Mouse (Mus musculus) gastrocnemius, postnatal 10 days (tissue): Measurements from ENCODE around the gene Zfp839. TPM values are rescaled to one million over a fixed set of nuclear protein-coding genes. Genes with fewer than 3 reads are reported as not detected.

Source experiments
- DNase-seq: peaks from one replicate; pipeline ENCODE4 v3.0.0; 2021; ENCODE audit warnings: mixed read lengths
- total RNA-seq, 2 experiments: library from RNA; stranded (reverse); gene quantifications; 2 replicates each; pipeline ENCODE4 v1.2.3; 2021

Gene Zfp839
- total RNA-seq, 2 experiments from 2014 or later: 5.0 to 6.4 TPM

DNA sequence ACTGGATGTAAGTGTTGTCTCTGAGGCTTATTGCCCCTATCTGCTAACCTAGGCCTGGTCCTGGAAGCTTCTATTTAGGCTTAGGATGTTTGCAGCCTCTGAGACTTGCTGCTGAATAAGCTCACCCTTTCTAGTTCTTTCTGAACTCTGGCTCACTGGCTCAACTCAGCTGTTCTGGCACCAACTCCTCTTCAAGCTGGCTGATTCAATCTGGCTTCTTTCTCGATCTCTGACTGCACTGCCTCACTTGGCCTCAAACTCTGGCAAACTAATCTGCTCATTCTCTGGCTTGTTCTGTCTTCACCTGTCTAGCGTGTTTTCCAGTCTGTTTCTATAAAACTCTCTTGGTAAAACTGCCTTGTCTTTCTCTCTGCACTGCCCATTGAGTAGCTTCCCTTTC lies 25.3 kb downstream of the Zfp839 start:
- no peak for DNase-seq

DNA sequence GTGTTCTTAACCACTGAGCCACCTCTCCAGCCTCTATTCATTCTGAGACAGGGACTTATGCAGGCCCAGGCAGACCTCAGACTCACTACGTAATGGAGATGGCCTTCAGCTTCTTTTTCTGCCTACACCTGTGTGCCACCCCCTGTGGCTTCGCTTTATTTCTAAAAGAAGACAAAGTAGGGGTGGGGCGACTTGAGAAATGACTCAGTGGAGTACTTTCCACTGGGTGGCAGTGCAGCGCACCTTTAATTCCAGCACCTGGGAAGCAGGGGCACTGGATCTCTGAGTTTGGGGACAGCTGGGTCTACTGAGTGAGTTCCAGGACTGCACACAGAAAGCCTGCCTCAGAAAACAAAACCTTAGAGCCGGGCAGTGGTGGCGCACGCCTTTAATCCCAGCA lies 32.2 kb downstream of the Zfp839 start:
- DNase-seq: no peak

DNA sequence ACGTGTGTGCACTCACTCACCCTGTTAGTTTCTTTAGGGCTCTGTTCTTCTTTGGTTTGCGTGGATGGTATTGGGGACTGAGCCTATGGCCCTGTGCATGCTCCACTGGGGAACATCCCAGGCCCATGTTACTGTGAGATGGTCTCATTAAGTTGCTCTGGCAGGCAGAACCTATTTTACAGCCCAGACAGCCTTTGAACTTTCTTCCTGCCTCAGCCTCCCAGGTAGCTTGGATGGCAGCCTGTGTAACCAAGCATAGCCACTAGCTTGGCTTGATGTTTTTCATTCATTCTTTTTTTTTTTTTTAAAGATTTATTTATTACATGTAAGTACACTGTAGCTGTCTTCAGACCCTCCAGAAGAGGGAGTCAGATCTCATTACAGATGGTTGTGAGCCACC lies 35.2 kb downstream of the Zfp839 start:
- DNase-seq: no peak

DNA sequence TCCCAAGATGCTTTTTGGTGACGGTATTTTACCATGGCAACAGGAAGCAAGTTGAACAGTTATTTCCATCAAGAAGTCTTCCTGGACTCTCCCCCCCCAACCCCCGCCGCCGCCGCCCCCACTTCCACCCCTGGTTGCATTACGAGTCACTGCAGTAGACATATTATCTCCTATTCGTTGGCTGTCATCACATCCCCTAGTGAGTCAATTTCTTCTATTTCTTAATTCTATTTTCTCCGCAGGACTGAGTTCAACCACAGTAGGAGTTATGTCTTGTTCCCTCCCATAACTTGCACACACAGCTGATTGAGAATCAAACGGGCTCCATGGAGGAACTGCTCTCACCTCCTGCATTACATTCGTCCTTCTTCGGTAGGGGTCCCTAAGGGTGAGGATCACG lies 38.1 kb downstream of the Zfp839 start:
- DNase-seq: no peak

DNA sequence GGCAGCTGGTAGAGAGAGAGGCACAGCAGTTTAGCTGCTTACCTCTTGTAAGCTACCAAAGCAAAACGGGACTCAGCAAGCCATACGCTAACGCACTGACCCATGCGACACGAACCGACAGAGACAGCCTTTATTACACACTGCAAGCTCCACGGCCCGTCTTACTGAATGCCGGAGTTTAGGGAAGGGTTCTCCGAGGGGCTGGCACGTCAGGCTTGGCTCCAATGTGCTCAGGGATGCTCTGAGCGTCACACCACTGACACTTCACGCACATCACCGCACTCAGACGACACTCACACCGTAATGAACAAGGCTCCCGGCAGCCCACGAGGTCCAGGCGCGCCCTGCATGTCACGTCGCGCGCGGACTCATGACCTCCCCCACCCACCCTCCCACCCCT lies 38.6 kb downstream of the Zfp839 start:
- no peak for DNase-seq

DNA sequence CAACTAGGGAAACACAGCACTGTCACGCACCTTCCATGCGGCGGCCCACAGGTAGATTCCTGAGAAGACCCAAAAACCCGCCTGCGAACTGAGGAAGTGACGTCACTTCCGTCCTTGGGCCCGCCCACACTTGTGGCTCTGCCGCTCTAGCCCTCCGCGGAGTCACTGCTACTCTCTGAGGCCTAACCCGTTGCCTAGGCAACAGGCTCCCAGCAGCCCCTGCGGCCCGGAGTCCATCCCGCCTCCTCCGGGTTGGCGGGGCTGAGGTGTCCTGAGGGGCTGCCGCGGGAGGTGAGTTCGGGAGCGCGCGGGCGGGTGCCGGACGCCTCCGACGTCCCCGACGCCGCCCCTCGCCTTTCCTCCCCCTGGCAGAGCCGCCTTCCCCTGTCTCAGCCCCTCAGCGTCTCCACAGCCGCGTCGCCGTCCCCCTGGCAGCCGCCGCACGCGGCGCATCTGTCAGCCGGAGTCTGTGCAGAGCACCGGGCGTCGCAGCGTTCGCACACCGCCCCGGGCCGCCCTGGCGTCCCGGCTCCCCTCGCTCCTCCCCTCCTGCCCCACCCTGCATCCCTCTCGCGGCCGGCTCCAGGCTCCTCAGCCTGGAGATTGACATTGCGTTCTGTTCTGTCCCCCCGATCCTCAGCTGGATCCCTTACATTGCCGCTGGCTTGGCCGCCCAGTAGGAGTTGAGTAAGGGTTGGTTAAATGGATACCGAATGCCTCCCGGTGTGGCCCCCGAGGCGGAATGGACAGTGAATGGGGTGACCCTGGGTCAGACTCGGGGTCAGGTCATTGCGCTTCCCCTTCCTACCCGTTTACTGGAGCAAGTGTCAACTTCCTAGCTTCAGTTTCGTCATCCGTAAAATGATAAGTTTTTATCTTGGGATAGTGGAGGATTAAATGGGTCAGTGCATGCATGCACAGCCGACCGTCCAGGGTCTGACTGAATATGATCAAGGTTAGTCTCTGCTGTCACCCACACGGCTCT lies 39.3 kb downstream of the Zfp839 start, which contains the start of the genes Cinp and Tecpr2:
TSS of gene Cinp (minus strand) at position 110 of the 985 bp plus-strand sequence.
TSS of gene Tecpr2 (plus strand) at position 229 of the 985 bp plus-strand sequence.
- DNase-seq: peak; percentile 91

DNA sequence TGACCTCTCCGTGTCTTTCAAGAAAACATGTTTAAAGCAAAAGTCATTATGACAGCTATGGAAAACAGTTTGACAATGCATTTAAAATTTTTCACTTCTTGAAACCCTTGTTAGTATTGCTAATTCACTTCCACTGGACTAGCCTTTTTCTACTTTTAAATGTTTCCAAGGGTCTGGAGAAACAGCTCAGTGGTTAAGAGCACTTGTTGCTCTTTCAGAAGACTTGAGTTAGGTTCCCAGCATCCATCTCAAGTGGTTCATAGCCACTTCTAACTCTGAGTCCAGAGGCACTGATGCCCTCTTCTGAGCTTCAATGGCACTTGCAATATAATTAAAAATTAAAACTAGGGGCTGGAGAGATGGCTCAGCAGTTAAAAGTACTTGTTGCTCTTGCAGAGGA lies 41.8 kb downstream of the Zfp839 start:
- no peak for DNase-seq

DNA sequence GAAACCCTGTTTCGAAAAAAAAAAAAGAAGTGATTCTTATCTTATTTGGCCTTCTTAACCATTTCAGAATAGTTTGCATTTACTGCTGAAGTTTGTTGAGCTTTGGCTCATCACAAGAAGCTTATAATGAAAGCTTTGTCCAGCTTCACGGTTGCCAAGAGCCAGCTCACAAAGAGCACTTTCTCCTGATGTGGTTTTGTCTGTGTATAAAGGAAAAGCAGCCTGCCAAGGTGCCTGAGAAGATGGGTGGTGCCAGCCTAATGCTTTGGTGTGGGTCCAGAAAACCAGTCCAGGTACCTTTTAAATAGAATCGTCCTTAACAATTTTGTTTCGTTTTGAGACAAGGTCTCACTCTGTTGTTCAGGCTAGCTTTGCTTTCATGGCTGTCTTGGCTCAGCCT lies 52.1 kb downstream of the Zfp839 start:
- no peak for DNase-seq

DNA sequence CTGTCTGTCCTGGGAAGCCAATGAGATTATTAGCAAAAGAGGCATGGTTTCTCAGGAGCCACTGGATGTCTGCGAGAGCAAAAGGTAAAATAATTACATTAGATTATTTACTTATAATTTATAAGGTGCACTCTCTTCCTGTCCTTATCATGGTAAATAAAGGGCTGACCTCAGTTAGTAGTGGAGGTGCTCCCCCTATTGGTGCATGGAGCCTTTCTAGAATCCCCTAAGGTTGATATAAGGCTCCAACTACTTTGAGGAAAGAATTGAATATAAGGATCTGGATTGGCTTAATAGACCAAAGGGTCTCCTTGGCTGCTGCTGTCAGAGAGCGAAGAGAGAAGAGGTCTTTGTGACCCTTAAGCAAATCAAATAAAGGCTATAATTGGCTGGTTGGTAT lies 53.5 kb downstream of the Zfp839 start:
- DNase-seq: no peak

DNA sequence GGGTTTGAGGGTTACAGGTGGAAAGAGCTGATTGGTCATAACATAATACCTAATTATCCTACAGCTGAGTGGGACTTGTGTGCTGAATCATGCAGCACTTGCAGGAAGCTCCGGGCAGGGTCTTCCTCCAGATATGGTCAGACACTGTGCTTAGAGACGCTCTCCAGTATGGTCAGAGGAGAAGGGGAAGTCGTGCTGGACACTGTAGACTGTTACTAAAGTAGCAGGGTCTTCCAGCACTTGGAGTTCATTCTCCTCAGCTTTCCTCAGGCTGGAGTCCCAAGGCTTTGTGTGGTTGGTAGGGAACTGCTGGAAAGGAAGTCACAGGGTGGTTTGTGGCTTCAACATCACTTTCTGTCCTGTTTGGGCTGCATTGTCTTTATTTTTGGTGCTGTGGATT lies 57.8 kb downstream of the Zfp839 start:
- no peak for DNase-seq

DNA sequence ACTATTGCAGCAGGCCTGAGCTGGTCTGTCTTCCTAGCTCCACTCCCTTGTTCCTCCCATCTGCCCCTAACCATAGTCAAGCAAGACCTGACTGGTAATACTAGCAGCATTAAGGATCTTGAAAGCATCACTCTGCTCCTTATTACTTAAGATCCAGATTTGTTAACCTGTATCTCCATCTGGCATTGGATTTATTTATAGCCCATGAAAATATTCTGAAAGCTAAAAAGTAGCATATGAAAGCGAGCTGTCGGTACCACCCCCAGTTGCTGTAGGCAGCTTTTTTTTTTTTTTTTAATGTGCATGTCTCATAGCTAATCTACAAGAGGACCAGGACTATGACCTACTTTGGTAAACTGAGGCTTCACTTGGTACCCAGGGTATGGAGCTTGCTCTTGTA lies 59.9 kb downstream of the Zfp839 start:
- no peak for DNase-seq

DNA sequence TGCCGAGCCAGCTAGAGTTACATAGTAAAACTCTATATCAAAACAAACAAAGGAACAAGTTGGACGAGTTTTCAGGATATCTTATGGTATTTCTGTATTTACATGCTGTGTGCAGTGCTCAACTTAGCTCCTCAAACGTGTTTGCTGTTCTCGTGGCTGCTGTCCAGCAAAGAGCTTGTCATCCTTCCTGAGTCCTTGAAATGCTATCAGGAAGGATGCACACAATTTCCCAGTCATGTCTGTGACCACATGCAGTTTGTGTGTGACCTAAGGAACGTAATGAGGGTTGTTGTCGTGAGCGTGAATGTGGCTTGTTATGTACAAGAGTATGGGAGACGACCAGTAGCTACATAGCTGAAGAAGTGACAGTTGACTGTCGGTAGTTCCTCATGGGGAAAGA lies 65.7 kb downstream of the Zfp839 start:
- no peak for DNase-seq

Other genes with a start within 250 kb of the Zfp839 start
- gene Dync1h1, start 248.8 kb upstream of the Zfp839 start, total RNA-seq: 10 to 100 TPM; 76.8 to 92.3 TPM
- not detected for gene 1700001K19Rik, start 167.6 kb upstream of the Zfp839 start, total RNA-seq
- gene Hsp90aa1, start 147.5 kb upstream of the Zfp839 start, total RNA-seq: 10 to 100 TPM; 63.8 to 80.1 TPM
- 10 to 100 TPM; 20.5 TPM for gene Wdr20, start 112.3 kb upstream of the Zfp839 start, total RNA-seq
- under 1 TPM; 0.21 to 0.25 TPM for gene Mok, start 9.3 kb upstream of the Zfp839 start, total RNA-seq
- gene Cinp, start 38.9 kb downstream of the Zfp839 start, total RNA-seq: 10 to 100 TPM; 33.0 to 34.6 TPM
- 1 to 10 TPM; 2.6 to 3.3 TPM for gene Tecpr2, start 39.0 kb downstream of the Zfp839 start, total RNA-seq
- gene Ankrd9, start 128.8 kb downstream of the Zfp839 start, total RNA-seq: 100 to 1,000 TPM in 1 of 2 experiments, 10 to 100 TPM in 1; 20.3 to 102 TPM
- 10 to 100 TPM; 14.3 to 19.4 TPM for gene Rcor1, start 189.1 kb downstream of the Zfp839 start, total RNA-seq